In the genomic region with DNA sequence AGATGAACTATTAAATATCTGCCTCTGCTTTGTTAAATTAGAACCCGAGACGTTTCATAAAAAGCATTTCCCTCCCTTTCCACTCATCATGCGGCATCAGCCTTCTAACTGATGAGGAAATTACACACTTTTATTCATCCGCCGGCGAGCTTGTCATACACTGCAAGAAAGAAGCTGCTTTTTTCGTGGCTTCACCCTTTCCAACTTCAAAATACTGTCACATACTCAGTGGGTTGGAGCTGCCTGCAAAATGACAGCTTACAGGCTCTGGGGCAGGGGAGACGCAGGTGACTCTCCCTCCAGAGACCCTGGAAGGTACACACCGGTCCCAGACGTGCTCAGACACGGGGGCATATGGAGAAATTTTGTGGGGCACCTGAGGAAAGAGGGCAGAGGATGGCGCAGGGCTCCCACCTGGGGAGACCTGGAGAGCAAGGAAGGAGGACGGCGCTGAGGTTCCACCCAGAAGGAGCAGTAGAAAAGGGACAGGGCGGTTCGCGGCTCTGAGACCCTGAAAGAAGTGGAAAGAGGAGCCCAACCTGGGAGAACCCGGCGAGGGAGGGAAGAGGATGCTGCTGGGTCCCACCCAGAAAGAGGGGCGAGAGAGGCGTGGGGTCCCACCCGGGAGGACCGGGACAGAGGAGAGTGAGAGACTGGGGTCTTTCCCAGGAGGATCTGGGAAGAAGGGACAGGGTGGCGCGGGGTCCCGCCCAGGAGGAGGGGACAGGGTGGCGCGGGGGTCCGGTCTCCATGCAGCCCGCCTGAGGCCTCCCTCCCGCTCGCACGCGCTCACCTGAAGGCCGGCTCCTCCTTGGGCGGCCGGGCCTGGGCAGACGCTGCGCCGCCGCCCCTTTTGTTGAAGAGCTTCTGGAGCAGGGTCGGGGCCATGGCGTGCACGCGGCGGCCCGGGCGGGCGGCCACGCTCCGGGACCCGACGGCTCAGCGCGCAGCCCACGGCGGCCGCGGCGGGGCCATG, we compare ENCODE assay signal across 7 mouse cellular contexts. TPM values are rescaled to one million over a fixed set of nuclear protein-coding genes. Genes with fewer than 3 reads are reported as not detected.
DNase-seq lines count a peak whose midpoint lies in the region; ATAC-seq and TF ChIP-seq lines count a peak whose summit lies in the region.

No protein-coding gene starts in this region.

- peak; percentile 2 for ATAC-seq in lung, embryonic 16.5 days (ENCODE audit: low read depth)

- H3K4me1 ChIP-seq in bone marrow macrophage, adult 2 months (ENCODE audit: control insufficient read depth, insufficient read depth, low read length) = peaks cover 28% of the 10 kb centered on the region
- peaks cover 31% of the 10 kb centered on the region for H3K4me1 ChIP-seq in forebrain, embryonic 10.5 days
- peaks cover 7% of the 10 kb centered on the region; the same call in 1 of the 2 replicates for H3K4me1 ChIP-seq in lung, embryonic 16.5 days (replicated peaks; ENCODE audit: control insufficient read depth, insufficient read depth, low read length)
- H3K4me1 ChIP-seq in small intestine, adult 2 months (ENCODE audit: control insufficient read depth, insufficient read depth, insufficient read length, low read length) = peaks cover 7% of the 10 kb centered on the region; the same call in 1 of the 2 replicates

- WGBS in forebrain, embryonic 10.5 days = 3% methylated on average over 59 of the region's 60 CpGs
- under 1% methylated on average over 53 of the region's 60 CpGs for WGBS in lung, embryonic 16.5 days
- WGBS in small intestine, adult 2 months = 2% methylated on average over 57 of the region's 60 CpGs

- peak overlapping the region; percentile 74 for H3K9ac ChIP-seq in lung, embryonic 16.5 days (ENCODE audit: low read length)

- no peak for TF ChIP-seq CTCF in bone marrow macrophage, adult 2 months (IDR thresholded peaks at IDR 0.05; ENCODE audit: low read depth, low read length)
- TF ChIP-seq CTCF in small intestine, adult 2 months (IDR thresholded peaks at IDR 0.05; ENCODE audit: extremely low read depth, insufficient read length, insufficient replicate concordance, low read depth, low read length) = no peak

- H3K4me2 ChIP-seq in lung, embryonic 16.5 days (ENCODE audit: low read depth, low read length) = peak overlapping the region; percentile 64

- H3K27me3 ChIP-seq in forebrain, embryonic 10.5 days (ENCODE audit: poor library complexity, severe bottlenecking) = no peaks in the 10 kb centered on the region
- no peaks in the 10 kb centered on the region for H3K27me3 ChIP-seq in lung, embryonic 16.5 days (ENCODE audit: control insufficient read depth, insufficient read depth, low read depth, low read length)
- H3K27me3 ChIP-seq in small intestine, adult 2 months (ENCODE audit: control insufficient read depth, insufficient read depth, low read length) = no peaks in the 10 kb centered on the region

- peak overlapping the region; percentile 97 for H3K27ac ChIP-seq in bone marrow macrophage, adult 2 months (ENCODE audit: insufficient read depth, low read depth, low read length)
- H3K27ac ChIP-seq in forebrain, embryonic 10.5 days = peak overlapping the region; percentile 92
- peak overlapping the region; percentile 79 for H3K27ac ChIP-seq in lung, embryonic 16.5 days (ENCODE audit: low read length)
- no peak overlapping the region for H3K27ac ChIP-seq in small intestine, adult 2 months (ENCODE audit: insufficient read depth, low read depth, low read length)

- no peak for TF ChIP-seq POLR2A in bone marrow macrophage, adult 2 months (IDR thresholded peaks at IDR 0.05; ENCODE audit: borderline replicate concordance, low read depth, low read length)
- TF ChIP-seq POLR2A in small intestine, adult 2 months (IDR thresholded peaks at IDR 0.05; ENCODE audit: low read depth, low read length) = no peak

- peak overlapping the region; percentile 95 for H3K4me3 ChIP-seq in bone marrow macrophage, adult 2 months (ENCODE audit: insufficient read depth, low read length)
- peak overlapping the region; percentile 87 for H3K4me3 ChIP-seq in forebrain, embryonic 10.5 days
- peak overlapping the region; percentile 66 for H3K4me3 ChIP-seq in lung, embryonic 16.5 days (ENCODE audit: low read length)
- H3K4me3 ChIP-seq in small intestine, adult 2 months (ENCODE audit: low read depth, low read length) = peak overlapping the region; percentile 91

- H3K9me3 ChIP-seq in forebrain, embryonic 10.5 days = no peaks in the 10 kb centered on the region
- H3K9me3 ChIP-seq in lung, embryonic 16.5 days (ENCODE audit: control insufficient read depth, low read length) = no peaks in the 10 kb centered on the region

- DNase-seq in retina, embryonic 14.5 days (ENCODE audit: low spot score) = peak; percentile 62
- no peak for DNase-seq in retina, postnatal 1 day
- peak; percentile 60 for DNase-seq in forebrain, embryonic 10.5 days (ENCODE audit: extremely low spot score, low spot score)
- peak; percentile 36 for DNase-seq in induced T-regulatory cell, adult 2 months (ENCODE audit: low read depth)

- no peaks in the 10 kb centered on the region for H3K36me3 ChIP-seq in forebrain, embryonic 10.5 days (replicated peaks)
- H3K36me3 ChIP-seq in lung, embryonic 16.5 days (ENCODE audit: control insufficient read depth, insufficient read depth, low read length) = no peaks in the 10 kb centered on the region
- no peaks in the 10 kb centered on the region for H3K36me3 ChIP-seq in small intestine, adult 2 months (ENCODE audit: control insufficient read depth, insufficient read depth, low read length)

RNA-seq across cellular contexts. Expression of gene Fnip2, which starts 0.6 kb away (rescaled TPM):
- 125 and 135 TPM in 2 replicates for polyA plus RNA-seq in bone marrow macrophage, adult 2 months (2012; ENCODE audit: insufficient read depth, insufficient read length, missing spikeins)
- 5.6 and 6.5 TPM in 2 replicates for polyA plus RNA-seq in forebrain, embryonic 10.5 days (2016; fragmentation: Nextera tagmentation; extraction: Ambion mirVana)
- 3.2 and 3.5 TPM in 2 replicates for polyA plus RNA-seq in lung, embryonic 16.5 days (2015; fragmentation: Nextera tagmentation; extraction: Ambion mirVana)
- polyA plus RNA-seq in small intestine, adult 2 months (2012; rRNA removed) = 1.2 and 1.6 TPM in 2 replicates

RNA-seq across cellular contexts. Expression of gene Ppid, which starts 24.1 kb away (rescaled TPM):
- 34.9 and 45.8 TPM in 2 replicates for polyA plus RNA-seq in bone marrow macrophage, adult 2 months (2012; ENCODE audit: insufficient read depth, insufficient read length, missing spikeins)
- polyA plus RNA-seq in forebrain, embryonic 10.5 days (2016; fragmentation: Nextera tagmentation; extraction: Ambion mirVana) = 241 and 245 TPM in 2 replicates
- polyA plus RNA-seq in lung, embryonic 16.5 days (2015; fragmentation: Nextera tagmentation; extraction: Ambion mirVana) = 150 and 152 TPM in 2 replicates
- 0.50 and 0.86 TPM in 2 replicates for polyA plus RNA-seq in small intestine, adult 2 months (2012; rRNA removed)

Comparison
In these comparisons a context has a peak if more than half of its experiments do, and no peak if none do; other contexts are left out.
1. RNA of gene Fnip2, which starts 0.6 kb away (polyA plus RNA-seq): 125 to 135 TPM in bone marrow macrophage, adult 2 months; 5.6 to 6.5 TPM in forebrain, embryonic 10.5 days, 3.2 to 3.5 TPM in lung, embryonic 16.5 days and 1.2 to 1.6 TPM in small intestine, adult 2 months; every median in the first group is over 10 times any median in the second.
2. RNA of gene Ppid, which starts 24.1 kb away (polyA plus RNA-seq): 241 to 245 TPM in forebrain, embryonic 10.5 days, 150 to 152 TPM in lung, embryonic 16.5 days and 34.9 to 45.8 TPM in bone marrow macrophage, adult 2 months; 0.50 to 0.86 TPM in small intestine, adult 2 months; every median in the first group is over 10 times any median in the second.
3. Peak in every context shown above with its lines, with median percentiles within 50 percentile points of each other: H3K4me3 ChIP-seq.